Mouse (Mus musculus): ENCODE results near the gene Duxf3.
"Not testable (repeated sequence)": the region's sequence is repeated elsewhere in the genome, so short reads cannot be mapped to it uniquely, and the experiment has no call there.

Gene Duxf3

DNA sequence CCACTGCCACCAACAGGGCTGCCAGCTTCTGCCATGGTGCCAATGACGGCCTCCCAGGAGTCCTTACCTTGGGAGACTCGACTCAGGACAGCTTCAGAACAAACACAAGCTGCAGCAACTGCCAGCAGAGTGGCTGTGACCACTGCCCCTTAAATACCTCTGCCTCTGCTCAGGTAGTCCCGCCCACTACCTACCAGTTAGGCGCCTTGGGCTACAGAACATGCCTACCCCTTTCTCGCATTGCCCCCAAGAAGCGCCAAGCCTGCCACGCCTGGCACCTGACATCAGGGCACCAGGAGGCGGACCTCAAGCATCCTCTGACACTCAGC is at the start of gene Duxf3:
Gene Duxf3, minus strand, starts transcription at position 35 of the 329 bp plus-strand sequence.
- not testable (repeated sequence) for DNase-seq (ENCODE audit: low spot score)

DNA sequence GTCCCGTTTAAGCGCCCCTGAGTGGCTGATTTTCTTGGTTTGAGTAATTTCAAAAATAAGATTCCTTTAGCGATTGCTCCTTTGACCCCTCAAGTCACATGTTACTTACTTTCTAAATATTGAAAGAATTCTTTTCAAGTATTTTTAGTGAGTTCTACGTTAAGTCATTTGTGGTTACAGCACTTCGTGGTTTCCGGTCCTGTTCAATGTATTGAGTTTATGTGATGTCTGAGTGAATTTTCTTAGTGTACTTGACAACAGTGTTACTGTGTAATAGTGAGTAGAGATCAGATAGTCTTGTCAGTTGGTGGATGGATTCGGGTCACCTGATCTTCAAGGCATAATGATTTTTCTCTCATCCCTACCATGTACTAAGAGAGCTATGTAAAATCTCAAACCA is 49.8 kb upstream of the Duxf3 start:
- DNase-seq (ENCODE audit: low spot score) = no peak

DNA sequence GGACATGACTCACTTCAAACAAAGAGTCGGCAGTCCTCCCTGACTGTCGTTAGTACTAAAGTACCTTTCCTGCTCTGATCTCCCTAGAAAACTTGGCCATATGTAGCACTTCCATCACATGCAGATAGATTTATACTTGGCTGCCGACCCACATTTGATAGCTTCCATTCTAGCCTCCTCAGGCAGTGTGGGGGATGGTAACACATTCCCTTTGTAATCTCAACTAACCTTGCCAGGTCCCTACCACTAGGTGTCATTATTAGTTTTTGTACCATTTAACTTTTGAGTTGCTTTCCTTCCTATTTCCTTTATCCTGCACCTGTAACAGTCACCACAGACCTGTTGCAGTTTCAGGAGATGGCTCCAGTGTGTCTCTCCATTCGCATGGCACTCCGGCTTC is 26.0 kb upstream of the Duxf3 start:
- DNase-seq (ENCODE audit: low spot score) = no peak

DNA sequence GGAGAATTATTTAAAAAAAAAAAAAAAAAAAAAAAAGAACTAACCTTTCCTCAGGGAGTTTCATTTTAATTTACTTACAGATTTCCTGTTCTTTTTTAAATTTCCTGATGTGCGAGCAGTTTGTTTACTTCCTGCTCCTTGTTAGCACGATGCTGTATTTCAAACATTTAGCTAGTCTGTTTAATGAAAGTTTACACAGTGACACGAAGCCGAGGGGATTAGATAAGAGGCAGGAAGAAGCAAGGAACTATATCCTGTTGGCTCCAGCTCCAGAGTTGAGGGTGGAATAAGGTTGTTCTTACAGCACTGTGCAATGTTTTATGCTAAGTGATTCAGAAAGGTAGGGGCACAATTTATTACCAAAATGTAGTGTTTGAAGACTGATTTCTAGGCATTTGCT is 23.5 kb upstream of the Duxf3 start:
- DNase-seq (ENCODE audit: low spot score) = no peak

- DNase-seq (ENCODE audit: low spot score) = peak; percentile 87
Measured at GRCm38 (mm10) chr10:58255213-58255892, 22.9 kb upstream of the Duxf3 start, which contains the start of gene Gcc2. Gene Gcc2, plus strand, starts transcription at chr10:58255497.

DNA sequence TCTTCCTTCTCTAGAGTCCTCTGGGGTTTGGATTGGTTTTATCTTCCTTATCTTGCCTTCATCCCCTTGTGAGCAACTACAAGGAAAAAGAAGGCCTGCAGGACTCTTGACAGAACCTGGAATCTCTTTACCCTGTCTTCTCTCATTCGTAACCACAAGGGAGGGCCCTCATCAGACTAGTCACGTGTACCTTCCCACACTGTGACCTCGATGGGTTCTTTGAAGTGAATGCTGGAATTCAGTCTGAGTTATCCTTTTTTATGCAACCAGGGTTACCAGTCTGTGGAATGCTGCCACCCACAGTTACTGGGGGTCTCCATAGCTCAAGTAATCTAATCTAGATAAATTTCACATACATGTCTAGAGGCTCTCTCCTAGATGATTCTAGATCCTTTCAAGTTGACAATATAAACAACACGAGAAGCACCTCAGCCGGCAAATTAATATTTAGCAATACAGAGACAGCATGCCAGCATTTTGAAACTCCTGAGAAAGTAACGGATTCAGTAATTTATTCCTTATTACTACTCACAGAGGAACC is 22.2 kb upstream of the Duxf3 start:
- DNase-seq (ENCODE audit: low spot score) = no peak

DNA sequence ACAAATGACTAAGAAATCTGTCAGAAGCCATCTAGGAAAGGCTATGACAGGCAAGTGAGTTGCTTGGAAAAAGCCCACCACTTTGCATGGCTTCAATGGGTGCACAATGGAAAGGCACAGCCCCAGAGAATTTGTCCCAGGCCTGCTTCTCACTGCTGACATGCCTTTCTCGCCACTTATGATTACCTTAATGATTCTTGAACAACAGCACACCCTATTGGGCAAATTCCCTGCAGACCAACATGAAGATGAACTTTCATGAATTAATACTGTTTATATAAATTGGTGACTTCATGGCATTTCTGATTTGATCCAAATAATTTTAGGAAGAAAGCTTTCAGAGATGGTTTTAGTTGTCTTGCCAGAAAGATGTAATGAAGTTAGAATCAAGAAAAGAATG is 17.1 kb upstream of the Duxf3 start:
- DNase-seq (ENCODE audit: low spot score) = no peak

- peak; percentile 74 for DNase-seq (ENCODE audit: low spot score)
Measured at GRCm38 (mm10) chr10:58238984-58239740, 6.7 kb upstream of the Duxf3 start.

DNA sequence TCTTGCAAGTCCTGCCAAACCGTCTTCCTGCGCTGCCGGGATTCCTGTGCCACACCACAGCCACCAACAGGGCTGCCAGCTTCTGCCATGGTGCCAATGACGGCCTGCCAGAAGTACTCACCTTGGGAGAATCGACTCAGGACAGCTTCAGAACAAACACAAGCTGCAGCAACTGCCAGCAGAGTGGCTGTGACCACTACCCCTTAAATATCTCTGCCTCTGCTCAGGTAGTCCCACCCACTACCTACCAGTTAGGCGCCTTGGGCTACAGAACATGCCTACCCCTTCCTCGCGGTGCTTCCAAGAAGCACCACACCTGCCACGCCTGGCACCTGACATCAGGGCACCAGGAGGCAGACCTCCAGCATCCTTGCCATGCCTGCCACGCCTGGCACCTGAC is 4.1 kb upstream of the Duxf3 start, which contains the start of gene Gm4981:
Gene Gm4981, minus strand, starts transcription at position 89 of the 400 bp plus-strand sequence.
- no peak for DNase-seq (ENCODE audit: low spot score)

DNA sequence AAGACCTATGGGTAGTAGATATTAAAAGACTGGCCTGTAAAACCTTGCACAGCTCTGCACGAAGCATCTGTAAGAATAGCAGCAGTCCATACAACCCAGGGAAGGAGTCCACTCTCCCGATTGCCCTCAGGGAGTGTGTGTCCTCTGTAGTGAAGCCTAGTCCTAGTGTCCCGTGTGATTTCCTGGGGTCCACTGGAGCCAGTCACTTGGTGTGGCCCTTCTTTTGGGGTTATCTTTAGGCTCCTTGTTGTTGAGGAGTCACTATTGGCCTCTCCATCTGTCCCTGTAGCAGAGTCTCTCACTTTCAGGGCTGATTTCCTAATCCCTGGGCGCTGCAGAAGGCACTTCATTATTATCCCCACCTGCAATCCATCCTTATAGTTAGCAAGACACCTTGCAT is 2.5 kb upstream of the Duxf3 start:
- DNase-seq (ENCODE audit: low spot score) = not testable (repeated sequence)

DNA sequence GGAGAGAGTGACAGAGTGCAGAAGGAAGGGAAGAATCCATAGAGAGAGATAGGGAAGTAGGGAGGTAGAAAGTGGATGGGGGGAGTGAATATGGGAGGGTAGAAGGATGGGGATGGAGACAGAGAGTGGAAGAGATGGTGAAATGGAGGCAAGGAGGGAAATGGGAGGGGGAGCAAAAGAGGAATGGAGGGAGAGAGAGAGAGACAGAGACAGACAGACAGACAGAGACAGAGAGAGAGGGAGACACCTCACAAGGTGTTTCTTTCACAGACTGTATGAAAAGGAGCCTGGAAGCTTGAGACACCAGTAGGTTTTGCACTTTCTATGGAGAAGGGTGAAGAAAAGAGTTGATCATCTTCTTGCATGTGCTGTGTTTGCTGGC is 1.3 kb upstream of the Duxf3 start:
- not testable (repeated sequence) for DNase-seq (ENCODE audit: low spot score)

DNA sequence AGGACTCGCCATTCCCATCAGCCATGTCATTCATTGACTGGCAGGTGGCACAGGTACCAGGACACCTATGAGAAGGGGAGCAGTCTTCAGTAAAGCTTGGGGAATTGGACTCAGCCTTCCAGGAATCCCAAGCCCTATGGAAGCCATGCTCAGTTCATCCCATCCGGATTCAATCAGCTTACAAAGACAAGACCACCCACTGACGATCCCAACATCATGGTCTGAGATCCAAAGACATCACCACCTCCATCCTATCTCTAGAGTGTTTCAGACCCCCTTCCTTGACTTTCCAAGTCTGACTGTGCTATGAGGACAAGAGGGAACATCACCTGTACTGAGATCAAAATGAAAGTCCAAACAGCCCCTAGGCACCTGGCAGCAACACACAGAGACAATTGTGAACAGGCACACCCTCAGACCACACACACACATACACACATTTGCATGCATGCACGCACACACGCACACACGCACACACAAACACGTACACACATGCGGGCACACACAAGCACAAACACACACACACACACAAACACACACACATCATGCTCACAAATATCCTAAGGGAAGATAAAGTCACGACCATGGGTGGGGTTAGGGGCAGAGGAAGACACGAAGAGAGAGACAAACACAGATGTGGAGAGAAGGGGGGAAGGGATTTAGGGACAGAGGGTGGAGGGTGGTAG is 722 bp upstream of the Duxf3 start:
- DNase-seq (ENCODE audit: low spot score) = not testable (repeated sequence)

GRCm38 (mm10) chr10:58231779-58232640 is 465 bp downstream of the Duxf3 start:
- peak; percentile 82 for DNase-seq (ENCODE audit: low spot score)

- not testable (repeated sequence) for DNase-seq (ENCODE audit: low spot score)
Measured at GRCm38 (mm10) chr10:58231088-58231487, 1.4 kb downstream of the Duxf3 start.

- DNase-seq (ENCODE audit: low spot score) = not testable (repeated sequence)
Measured at GRCm38 (mm10) chr10:58230021-58230420, 2.5 kb downstream of the Duxf3 start.

DNA sequence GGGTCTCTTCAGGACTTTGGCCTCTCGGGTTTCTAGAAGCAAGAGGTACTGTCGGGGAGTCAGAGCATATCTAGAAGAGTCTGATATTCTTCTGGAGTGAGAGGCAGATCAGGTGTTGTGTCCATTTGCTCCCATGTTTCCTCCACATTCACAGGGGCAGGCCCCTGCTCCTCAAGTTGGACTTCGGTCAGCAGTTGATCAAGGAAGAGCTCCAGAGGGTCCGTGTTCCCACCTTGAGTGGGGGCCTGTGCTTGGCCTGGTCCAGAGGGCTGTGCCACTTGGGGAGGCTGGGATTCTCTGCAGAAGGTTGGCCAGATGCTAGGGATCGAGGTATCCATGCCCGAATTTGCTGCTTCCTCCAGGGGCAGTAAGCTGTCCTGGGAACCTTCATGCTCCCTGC is 4.7 kb downstream of the Duxf3 start:
- DNase-seq (ENCODE audit: low spot score) = not testable (repeated sequence)

DNA sequence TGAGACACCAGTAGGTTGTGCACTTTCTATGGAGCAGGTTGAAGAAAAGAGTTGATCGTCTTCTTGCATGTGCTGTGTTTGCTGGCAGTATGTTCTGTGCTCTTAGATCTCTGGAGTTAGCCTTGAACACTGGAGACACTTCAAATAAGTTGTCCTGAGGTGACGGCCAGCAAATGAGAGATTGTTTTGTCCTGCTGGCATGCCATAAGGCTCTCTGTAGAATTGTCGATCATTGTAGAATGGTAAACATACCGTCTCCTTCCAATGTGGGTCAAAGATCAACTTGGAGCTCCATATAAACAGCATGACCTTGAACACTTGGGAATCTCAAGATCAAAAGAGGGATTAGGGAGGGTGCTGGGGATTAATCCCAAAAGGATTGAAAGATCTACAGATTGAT is 6.1 kb downstream of the Duxf3 start:
- not testable (repeated sequence) for DNase-seq (ENCODE audit: low spot score)

GRCm38 (mm10) chr10:58224827-58225785 is 7.4 kb downstream of the Duxf3 start, which contains the start of gene AW822073:
Gene AW822073, minus strand, starts transcription at chr10:58224930.
- DNase-seq (ENCODE audit: low spot score) = not testable (repeated sequence)

DNA sequence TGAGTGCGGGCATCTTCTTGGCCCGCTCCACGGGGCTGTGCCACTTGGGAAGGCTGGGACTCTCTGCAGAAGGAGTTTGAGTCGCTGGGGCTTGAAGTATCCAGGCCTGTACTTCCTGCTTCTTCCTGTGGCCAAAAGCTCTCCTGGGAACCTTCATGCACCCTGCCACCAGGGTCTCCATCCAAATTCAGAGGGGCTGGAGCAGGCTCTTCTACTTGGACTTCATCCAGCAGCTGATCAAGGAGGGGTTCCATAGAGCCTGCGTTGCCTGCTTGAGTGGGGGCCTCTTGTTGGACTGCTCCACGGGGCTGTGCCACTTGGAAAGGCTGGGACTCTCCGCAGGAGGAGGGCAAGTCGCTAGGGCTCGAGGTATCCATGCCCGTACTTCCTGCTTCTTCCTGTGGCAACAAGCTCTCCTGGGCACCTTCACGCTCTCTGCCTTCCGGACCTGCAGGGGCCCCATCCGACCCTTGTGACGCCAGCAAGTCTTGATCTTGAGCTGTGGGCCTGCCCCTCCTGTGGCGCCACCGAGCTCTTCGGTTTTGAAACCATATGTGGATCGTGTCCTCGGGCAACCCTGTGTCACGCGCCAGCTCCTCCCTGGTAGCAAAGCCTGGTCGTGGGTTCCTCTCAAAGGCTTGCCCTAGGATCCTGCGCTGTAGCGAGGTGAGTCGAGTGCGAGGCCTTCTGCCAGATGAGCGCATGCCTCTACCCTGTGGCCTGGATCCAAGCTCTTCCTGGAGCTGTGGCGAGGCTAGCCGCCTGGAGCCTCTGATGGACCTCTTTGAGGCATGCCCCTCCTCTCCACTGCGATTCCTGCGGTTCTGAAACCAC is 8.3 kb downstream of the Duxf3 start:
- peak; percentile 75 for DNase-seq (ENCODE audit: low spot score)

All from urinary bladder, postnatal 25 days (tissue).